Mouse (Mus musculus) mouse embryonic stem cell (cell line): ENCODE data around the gene Tcf7l2.

ENCODE experiments used
- in situ Hi-C, 2 experiments: fragments of 300-500 bp; cut with MboI; formaldehyde crosslinking; loops; 1 replicate in 1 of 2; 3 replicates in 1 of 2; pipeline ENCODE4 v1.14.3; 2019 to 2020; ENCODE audit warnings: low sequenced_read_pairs in 2 of 2, low pct_unique_long_range_greater_than_20kb in 1 of 2, mixed read lengths in 1 of 2; ENCODE audit not compliant: unreplicated experiment in 1 of 2

Tcf7l2 gene

GRCm38 (mm10) chr19:55939090-55939489 lies 197.5 kb downstream of the Tcf7l2 start:
- in situ Hi-C loops, result no loop called here

- in situ Hi-C loops, result no loop called here
Observed at GRCm38 (mm10) chr19:55939719-55940118, 198.1 kb downstream of the Tcf7l2 start.

- in situ Hi-C loops, result no loop called here
Observed at GRCm38 (mm10) chr19:55940538-55941252, 199.1 kb downstream of the Tcf7l2 start.

DNA sequence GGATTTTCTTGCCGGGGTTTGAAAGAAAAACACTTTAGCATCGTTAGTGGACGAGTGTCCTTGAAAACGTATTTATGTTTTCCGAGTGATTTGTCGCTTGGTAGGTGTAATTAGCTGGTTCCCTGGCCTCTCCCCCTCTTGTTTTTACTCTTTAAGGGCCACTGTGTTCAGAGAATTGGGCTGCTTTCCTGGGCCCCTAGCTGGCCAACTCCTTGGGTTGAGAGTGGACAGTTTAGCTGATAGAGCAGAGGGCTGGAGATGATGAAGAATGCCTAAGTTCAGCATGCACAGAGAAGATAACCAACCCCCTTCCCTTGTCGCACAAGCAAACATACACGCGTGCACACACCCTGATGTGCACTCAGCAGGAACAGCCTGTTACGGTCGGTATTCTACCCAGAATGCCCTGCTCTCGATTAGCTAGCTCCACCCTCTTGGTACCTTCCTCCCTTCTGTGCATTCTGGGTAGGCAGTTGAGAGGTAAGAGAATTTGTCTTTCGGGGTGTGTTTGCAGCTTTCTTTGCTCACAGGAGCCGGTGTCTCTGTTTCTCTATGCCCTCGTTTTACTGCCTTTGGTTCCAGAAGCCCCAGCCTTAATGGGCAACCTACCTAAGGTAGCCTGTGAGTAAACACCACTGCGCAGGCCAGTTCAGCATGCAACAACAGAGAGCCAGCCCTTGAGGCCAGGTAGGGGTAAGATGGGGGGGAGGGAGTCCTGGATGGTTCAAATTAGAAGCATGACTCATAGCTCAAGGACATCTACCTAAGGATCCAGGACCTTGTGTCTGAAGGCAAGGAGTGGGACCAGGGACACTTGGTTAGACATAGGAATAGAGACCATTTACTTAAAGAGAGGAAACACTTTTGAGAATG lies 199.9 kb downstream of the Tcf7l2 start:
- in situ Hi-C loops, result no loop called here

GRCm38 (mm10) chr19:55951397-55951796 lies 209.8 kb downstream of the Tcf7l2 start:
- in situ Hi-C loops, result no loop called here

GRCm38 (mm10) chr19:55953207-55953606 lies 211.6 kb downstream of the Tcf7l2 start:
- in situ Hi-C loops, result no loop called here

- in situ Hi-C loops, result no loop called here
Observed at GRCm38 (mm10) chr19:55955126-55955525, 213.5 kb downstream of the Tcf7l2 start.

GRCm38 (mm10) chr19:55956745-55957144 lies 215.1 kb downstream of the Tcf7l2 start:
- in situ Hi-C loops, result no loop called here

DNA sequence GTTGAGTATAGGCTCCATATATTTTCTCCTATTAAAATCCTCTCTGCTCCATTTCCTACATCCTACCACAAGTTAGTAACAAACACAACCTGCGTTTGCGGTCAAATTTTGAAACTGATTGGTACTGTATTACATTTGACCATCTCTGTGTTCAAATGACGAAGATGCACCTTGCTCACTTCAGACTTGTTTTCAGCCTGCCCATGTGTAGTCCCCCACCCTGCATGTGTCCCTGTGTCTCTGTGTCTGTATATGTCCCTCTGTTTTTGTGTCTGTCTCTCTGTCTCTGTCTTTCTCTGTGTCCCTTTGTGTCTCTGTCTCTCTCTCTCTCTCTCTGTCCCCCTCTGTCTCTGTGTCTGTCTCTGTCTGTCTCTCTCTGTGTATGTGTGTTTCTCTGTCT lies 222.8 kb downstream of the Tcf7l2 start:
- in situ Hi-C loops, result no loop called here

GRCm38 (mm10) chr19:55966066-55966465 lies 224.4 kb downstream of the Tcf7l2 start:
- in situ Hi-C loops, result no loop called here

DNA sequence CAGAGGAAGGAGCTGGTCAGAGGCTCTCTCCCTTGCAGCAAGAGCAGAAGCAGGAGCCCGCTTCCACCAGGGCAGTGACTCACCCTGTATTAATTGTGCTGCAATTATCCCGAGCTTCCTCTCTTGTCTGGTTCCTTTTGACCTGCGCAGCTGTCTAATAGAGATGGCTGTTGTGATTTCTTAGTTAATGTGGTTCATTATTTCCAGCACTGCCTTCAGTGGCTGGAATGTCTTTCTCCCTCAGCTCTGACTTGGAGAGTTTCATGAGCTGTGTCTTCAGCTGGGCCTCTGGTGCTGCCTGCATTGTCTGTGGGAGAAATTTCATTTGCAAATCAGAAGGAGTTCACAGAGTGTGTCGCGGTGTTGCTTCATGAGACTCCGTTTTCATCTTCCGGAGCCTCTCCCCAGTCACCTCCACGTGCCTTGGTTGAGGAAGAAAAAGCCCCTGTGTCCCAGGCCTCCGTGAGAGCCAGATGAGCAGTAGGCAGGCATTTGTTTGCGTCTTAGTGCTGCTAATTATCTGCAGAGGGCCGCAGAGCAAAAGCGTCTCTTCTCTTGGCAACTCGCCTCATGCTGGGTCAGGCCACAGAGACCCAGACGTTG lies 228.4 kb downstream of the Tcf7l2 start:
- in situ Hi-C loops, result no loop called here

GRCm38 (mm10) chr19:55976073-55976472 lies 234.5 kb downstream of the Tcf7l2 start:
- in situ Hi-C loops, result no loop called here
